Mouse (Mus musculus): Measurements from ENCODE around the gene Sphk2. TPM values are rescaled to one million over a fixed set of nuclear protein-coding genes. Genes with fewer than 3 reads are reported as not detected.

The Sphk2 gene
- polyA plus RNA-seq, 1 experiment from 2014 or later: 26.5 TPM

- H3K9ac ChIP-seq: peak within 1 kb of the TSS; percentile 76
- no peaks in the 10 kb centered on the region for H3K27me3 ChIP-seq
- peak within 1 kb of the TSS; percentile 66 for H3K4me3 ChIP-seq (replicated peaks)
- 9% methylated on average over 34 of the region's 34 CpGs for WGBS
- no peaks in the 10 kb centered on the region for H3K9me3 ChIP-seq
- H3K36me3 ChIP-seq (replicated peaks): peaks cover 46% of the 10 kb centered on the region
- peaks cover 45% of the 10 kb centered on the region for H3K4me1 ChIP-seq
- peak; percentile 92 for ATAC-seq (ENCODE audit: low FRiP score)
- H3K4me2 ChIP-seq: peak within 1 kb of the TSS; percentile 93
- peak within 1 kb of the TSS; percentile 67 for H3K27ac ChIP-seq
Measured at GRCm38 (mm10) chr7:45715090-45715708, 2.6 kb downstream of the Sphk2 start, which contains the start of gene Rpl18. Gene Rpl18 (plus strand): TSS chr7:45715457.

DNA sequence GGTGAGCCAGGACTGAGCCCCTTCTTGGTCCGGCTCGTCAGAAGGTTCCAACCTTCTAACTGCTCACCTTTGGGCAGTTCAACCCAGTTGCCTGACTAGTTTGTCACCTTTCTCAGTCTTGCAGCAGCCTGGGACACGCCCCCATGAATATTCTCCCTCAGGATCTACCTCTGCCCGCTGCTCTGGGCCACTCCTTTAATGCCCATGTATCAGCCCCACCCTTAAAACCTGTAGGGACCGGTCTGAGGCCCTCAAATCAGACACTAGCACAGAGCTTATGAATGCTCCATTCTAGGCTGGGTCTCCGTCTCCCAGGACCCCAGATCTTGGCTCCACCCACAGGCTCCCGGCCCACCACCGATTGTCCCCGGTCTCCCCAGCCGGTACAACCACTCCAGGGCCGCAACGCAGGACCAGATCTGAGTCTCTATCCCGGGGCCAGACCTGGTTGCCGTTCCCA, 3.1 kb downstream of the Sphk2 start:
- no peaks in the 10 kb centered on the region for H3K27me3 ChIP-seq
- 11% methylated on average over 14 of the region's 14 CpGs for WGBS
- no peaks in the 10 kb centered on the region for H3K9me3 ChIP-seq
- peaks cover 46% of the 10 kb centered on the region for H3K36me3 ChIP-seq (replicated peaks)
- H3K9ac ChIP-seq: peak overlapping the region; percentile 76
- H3K4me1 ChIP-seq: peaks cover 45% of the 10 kb centered on the region
- peak; percentile 42; the same call in 1 of the 2 replicates for ATAC-seq (ENCODE audit: low FRiP score)
- H3K4me3 ChIP-seq (replicated peaks): peak overlapping the region; percentile 66
- H3K27ac ChIP-seq: peak overlapping the region; percentile 66
- peak overlapping the region; percentile 93 for H3K4me2 ChIP-seq

DNA sequence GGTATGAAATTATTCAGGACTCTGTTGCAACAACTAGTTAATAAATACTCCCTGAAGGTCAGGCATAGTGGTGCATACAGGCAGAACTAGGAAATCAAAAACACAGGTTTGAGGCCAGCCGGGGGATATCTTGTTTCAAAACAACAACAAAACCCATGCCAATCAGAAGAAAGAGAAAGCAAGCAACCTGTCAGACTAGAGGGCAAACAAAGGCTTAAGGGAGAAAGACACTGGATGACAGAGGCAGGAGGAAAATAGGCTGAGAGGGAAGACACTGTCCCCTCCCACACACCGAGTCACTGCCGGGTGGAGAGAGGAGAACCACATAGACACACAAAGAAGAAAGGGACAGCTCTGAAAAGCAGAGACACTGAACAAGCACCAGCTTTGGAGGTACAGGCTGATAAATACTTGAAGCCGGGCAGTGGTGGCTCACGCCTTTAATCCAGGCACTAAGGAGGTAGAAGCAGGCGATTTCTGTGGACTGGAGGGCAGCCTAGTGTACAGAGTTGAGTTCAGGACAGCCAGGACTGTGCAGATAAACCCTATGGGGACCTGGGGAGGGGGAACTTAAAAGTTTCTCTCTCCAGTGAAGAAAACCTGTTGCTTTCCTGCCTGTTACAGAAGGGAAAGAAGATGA, 3.8 kb downstream of the Sphk2 start:
- peak overlapping the region; percentile 76 for H3K9ac ChIP-seq

DNA sequence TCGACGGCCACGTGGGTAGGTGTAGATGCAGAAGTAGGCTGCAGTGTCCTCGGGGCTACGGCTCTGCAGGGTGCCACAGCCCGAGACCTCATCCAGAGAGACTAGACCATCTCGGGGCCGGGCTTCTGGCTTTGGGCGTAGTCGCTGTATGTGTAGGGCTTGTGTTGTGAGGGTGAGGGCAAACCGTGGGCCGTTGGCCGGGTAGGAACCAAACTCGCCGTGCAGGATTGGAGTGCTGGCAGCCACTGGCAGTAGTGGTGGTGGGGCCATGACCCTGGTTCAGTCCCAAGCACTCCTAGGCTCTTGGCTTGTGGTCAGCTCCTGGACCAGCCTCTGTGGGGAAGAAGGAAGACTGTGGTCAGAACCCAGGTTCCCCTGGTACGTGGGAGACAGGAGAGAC, 4.4 kb downstream of the Sphk2 start:
- H3K27me3 ChIP-seq: no peaks in the 10 kb centered on the region
- ATAC-seq (ENCODE audit: low FRiP score): no peak
- no peak overlapping the region for H3K4me2 ChIP-seq
- WGBS: 94% methylated on average over 16 of the region's 16 CpGs
- H3K9me3 ChIP-seq: no peaks in the 10 kb centered on the region
- H3K4me3 ChIP-seq (replicated peaks): no peak overlapping the region
- peaks cover 42% of the 10 kb centered on the region for H3K36me3 ChIP-seq (replicated peaks)
- H3K4me1 ChIP-seq: peaks cover 47% of the 10 kb centered on the region
- no peak overlapping the region for H3K27ac ChIP-seq
- H3K9ac ChIP-seq: no peak overlapping the region

More for the DNA sequence above, 3.8 kb downstream of the Sphk2 start:
- Histone ChIP-seq H3K9me3 (no peaks in the 10 kb centered on the region), H3K27me3 (no peaks in the 10 kb centered on the region), H3K27ac (no peak overlapping the region), H3K4me3 (replicated peaks) (peak overlapping the region; percentile 66), H3K36me3 (replicated peaks) (peaks cover 42% of the 10 kb centered on the region), H3K4me1 (peaks cover 45% of the 10 kb centered on the region), H3K4me2 (peak overlapping the region; percentile 93)
- 84% methylated on average over 6 of the region's 6 CpGs for WGBS
- ATAC-seq (ENCODE audit: low FRiP score): no peak

GRCm38 (mm10) chr7:45712022-45712757, 5.6 kb downstream of the Sphk2 start:
- Histone ChIP-seq H3K27me3 (no peaks in the 10 kb centered on the region), H3K36me3 (replicated peaks) (peaks cover 42% of the 10 kb centered on the region), H3K4me2 (no peak overlapping the region), H3K4me3 (replicated peaks) (no peak overlapping the region), H3K4me1 (peaks cover 57% of the 10 kb centered on the region), H3K27ac (no peak overlapping the region), H3K9ac (no peak overlapping the region), H3K9me3 (no peaks in the 10 kb centered on the region)
- no peak for ATAC-seq (ENCODE audit: low FRiP score)
- 88% methylated on average over 21 of the region's 21 CpGs for WGBS

GRCm38 (mm10) chr7:45711316-45712021, 6.3 kb downstream of the Sphk2 start:
- H3K27me3 ChIP-seq: no peaks in the 10 kb centered on the region
- no peak for ATAC-seq (ENCODE audit: low FRiP score)
- no peak overlapping the region for H3K4me2 ChIP-seq
- H3K4me3 ChIP-seq (replicated peaks): no peak overlapping the region
- no peak overlapping the region for H3K27ac ChIP-seq
- H3K36me3 ChIP-seq (replicated peaks): peaks cover 42% of the 10 kb centered on the region
- 90% methylated on average over 24 of the region's 24 CpGs for WGBS
- no peaks in the 10 kb centered on the region for H3K9me3 ChIP-seq
- H3K9ac ChIP-seq: no peak overlapping the region
- H3K4me1 ChIP-seq: peaks cover 57% of the 10 kb centered on the region

- Histone ChIP-seq H3K9me3 (no peaks in the 10 kb centered on the region), H3K27me3 (no peaks in the 10 kb centered on the region), H3K4me1 (peaks cover 57% of the 10 kb centered on the region), H3K36me3 (replicated peaks) (peaks cover 42% of the 10 kb centered on the region), H3K27ac (peak overlapping the region; percentile 70; the same call in 1 of the 2 replicates), H3K4me2 (no peak overlapping the region), H3K9ac (no peak overlapping the region), H3K4me3 (replicated peaks) (no peak overlapping the region)
- no peak for ATAC-seq (ENCODE audit: low FRiP score)
- WGBS: 94% methylated on average over 20 of the region's 20 CpGs
Measured at GRCm38 (mm10) chr7:45710477-45711191, 7.2 kb downstream of the Sphk2 start.

DNA sequence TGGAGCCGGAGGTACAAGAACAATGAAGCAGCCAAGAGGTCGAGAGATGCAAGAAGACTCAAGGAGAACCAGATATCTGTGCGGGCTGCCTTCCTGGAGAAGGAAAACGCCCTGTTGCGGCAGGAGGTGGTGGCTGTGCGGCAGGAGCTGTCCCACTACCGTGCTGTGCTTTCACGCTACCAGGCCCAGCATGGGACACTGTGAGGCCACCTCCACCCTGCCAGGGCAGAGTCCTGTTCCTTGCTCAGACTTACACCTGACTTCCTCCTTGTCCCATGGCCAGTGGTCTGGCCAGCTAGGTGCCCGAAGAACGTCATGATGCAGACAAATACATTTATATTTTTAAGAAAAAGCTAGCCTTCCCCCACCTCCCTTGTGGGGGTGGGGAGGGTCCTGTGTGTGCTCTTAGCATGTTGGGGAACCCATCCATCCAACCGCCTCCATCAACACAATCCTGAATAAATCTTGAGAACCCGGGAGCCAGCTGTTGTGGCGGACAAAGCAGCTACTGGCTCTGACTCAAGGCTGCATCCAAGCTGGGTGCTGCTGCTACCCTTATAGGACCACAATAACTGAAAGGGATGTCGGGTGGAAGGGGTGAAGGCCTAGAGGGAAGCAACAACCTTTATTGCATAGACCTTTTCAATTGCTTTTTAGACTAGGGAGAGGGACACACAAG, 8.0 kb downstream of the Sphk2 start:
- no peak overlapping the region for H3K4me2 ChIP-seq
- 77% methylated on average over 14 of the region's 14 CpGs for WGBS
- peaks cover 42% of the 10 kb centered on the region for H3K36me3 ChIP-seq (replicated peaks)
- H3K9me3 ChIP-seq: no peaks in the 10 kb centered on the region
- H3K9ac ChIP-seq: no peak overlapping the region
- H3K27me3 ChIP-seq: no peaks in the 10 kb centered on the region
- ATAC-seq (ENCODE audit: low FRiP score): no peak
- peak overlapping the region; percentile 70 for H3K27ac ChIP-seq
- H3K4me1 ChIP-seq: peaks cover 61% of the 10 kb centered on the region
- H3K4me3 ChIP-seq (replicated peaks): no peak overlapping the region

DNA sequence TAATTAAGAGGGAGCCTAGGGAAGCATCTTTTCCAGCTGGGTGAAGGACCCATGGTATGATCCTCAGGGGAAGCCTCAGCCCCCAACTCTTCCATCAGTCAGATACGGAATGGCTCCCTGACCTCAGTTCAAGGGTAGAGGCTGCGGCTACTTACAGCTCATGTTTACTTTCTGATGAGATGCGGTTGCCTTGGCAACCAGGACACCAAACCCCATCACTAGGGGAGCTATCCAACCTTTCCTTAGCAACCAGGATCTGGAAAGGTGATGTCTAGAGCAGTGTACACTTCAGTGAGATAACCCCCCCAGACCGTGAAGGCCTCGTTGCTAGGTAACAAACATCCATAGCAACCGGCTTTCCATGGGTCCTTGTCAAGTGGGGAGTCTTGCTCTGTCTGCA, 8.8 kb downstream of the Sphk2 start:
- WGBS: 51% methylated on average over 6 of the region's 6 CpGs
- no peak for ATAC-seq (ENCODE audit: low FRiP score)
- Histone ChIP-seq H3K9me3 (no peaks in the 10 kb centered on the region), H3K4me3 (replicated peaks) (no peak overlapping the region), H3K27ac (peak overlapping the region; percentile 70; the same call in 1 of the 2 replicates), H3K36me3 (replicated peaks) (peaks cover 42% of the 10 kb centered on the region), H3K4me2 (no peak overlapping the region), H3K4me1 (peaks cover 57% of the 10 kb centered on the region), H3K27me3 (no peaks in the 10 kb centered on the region), H3K9ac (no peak overlapping the region)

- Histone ChIP-seq H3K4me3 (replicated peaks) (no peak overlapping the region), H3K9me3 (no peaks in the 10 kb centered on the region), H3K9ac (no peak overlapping the region), H3K4me1 (peaks cover 62% of the 10 kb centered on the region), H3K27me3 (no peaks in the 10 kb centered on the region), H3K27ac (peak overlapping the region; percentile 67), H3K36me3 (replicated peaks) (peaks cover 38% of the 10 kb centered on the region), H3K4me2 (peak overlapping the region; percentile 99; the same call in 1 of the 2 replicates)
- no peak for ATAC-seq (ENCODE audit: low FRiP score)
- WGBS: 68% methylated on average over 13 of the region's 13 CpGs
Measured at GRCm38 (mm10) chr7:45708221-45708761, 9.5 kb downstream of the Sphk2 start.
